Mouse (Mus musculus): ENCODE measurements at regions not wholly inside any gene's neighbourhood (a gene's known extent, or its start where the extent isn't known, plus 50 kb on each side); places are given as distances from the start of the nearest gene placed in this dataset.

DNA sequence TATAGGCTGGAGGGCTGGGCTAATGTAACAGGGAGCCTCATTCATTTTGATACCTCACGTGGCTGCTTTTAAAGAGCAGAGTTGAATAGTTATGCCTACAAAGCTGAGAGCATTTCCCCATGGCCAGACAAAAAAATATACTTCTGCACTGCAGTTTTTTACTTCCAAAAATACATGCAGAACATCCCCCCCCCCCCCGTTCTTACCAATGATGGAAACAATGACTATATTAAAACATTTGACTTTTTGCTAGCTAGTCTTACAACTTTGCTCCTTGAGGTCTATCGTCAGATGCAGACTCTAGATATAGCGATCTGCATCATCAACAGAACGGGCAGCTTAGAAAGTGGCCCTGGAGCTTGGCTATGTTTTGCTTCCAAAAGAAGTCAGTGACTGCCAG lies 692.4 kb downstream of the Stpg2 start:
- WGBS = 86% methylated on average over 5 of the region's 5 CpGs
- Histone ChIP-seq H3K27me3 (no peaks in the 10 kb centered on the region), H3K4me3 (no peak overlapping the region), H3K27ac (no peak overlapping the region), H3K36me3 (no peaks in the 10 kb centered on the region), H3K9me3 (no peaks in the 10 kb centered on the region), H3K9ac (no peak overlapping the region), H3K4me1 (replicated peaks) (peaks cover 5% of the 10 kb centered on the region; the same call in 1 of the 2 replicates), H3K4me2 (no peak overlapping the region)
- ATAC-seq (ENCODE audit: low FRiP score) = no peak

- 10% methylated on average over 5 of the region's 5 CpGs for WGBS
- Histone ChIP-seq H3K27ac (no peak overlapping the region), H3K4me3 (no peak overlapping the region), H3K9me3 (0 out of 2 replicates have a peak, but pooled peaks cover 4% of the 10 kb centered on the region), H3K4me2 (no peak overlapping the region), H3K4me1 (replicated peaks) (peaks cover 5% of the 10 kb centered on the region; the same call in 1 of the 2 replicates), H3K9ac (no peak overlapping the region), H3K27me3 (no peaks in the 10 kb centered on the region), H3K36me3 (no peaks in the 10 kb centered on the region)
- no peak for ATAC-seq (ENCODE audit: low FRiP score)
Observed at GRCm38 (mm10) chr3:139899213-139899612, 693.7 kb downstream of the Stpg2 start.

DNA sequence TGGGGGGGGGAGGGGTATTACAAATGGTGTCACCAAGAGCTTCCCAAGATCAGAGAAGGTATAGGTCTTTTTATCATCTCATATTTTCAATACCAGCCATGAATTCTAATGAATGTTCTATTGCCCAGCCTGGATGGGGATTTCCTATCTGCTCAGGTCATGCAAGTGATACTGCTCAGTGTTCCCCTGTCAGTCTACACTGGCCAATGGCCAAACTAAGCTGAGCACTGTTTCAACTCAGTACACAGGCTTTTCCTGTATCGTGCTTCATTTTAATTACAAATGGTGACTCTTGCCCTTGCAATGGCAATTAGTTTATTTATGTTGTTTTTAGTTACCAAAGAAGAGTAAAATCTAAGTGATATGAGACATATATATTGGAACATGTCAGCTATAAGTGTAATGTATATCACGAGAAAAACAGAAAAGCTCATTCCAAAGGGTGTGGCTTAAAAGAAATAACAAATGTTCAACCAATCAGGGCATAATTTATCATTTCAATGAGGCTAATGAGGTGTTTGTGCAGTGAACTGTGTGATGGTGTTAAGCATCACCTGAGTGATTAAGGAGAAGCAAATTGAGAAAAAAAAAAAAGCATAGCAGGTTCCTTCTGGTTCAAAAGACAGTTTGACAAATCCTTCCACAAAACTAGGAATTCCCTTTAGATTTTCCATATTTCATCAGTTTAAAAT lies 708.3 kb downstream of the Stpg2 start:
- ATAC-seq (ENCODE audit: low FRiP score) = no peak
- H3K27ac ChIP-seq = no peak overlapping the region
- no peak overlapping the region for H3K4me3 ChIP-seq
- no peaks in the 10 kb centered on the region for H3K27me3 ChIP-seq
- no peaks in the 10 kb centered on the region for H3K4me1 ChIP-seq (replicated peaks)
- H3K9ac ChIP-seq = no peak overlapping the region
- no peaks in the 10 kb centered on the region for H3K36me3 ChIP-seq
- WGBS = 49% methylated on average over 2 of the region's 2 CpGs
- H3K4me2 ChIP-seq = no peak overlapping the region
- no peaks in the 10 kb centered on the region for H3K9me3 ChIP-seq

DNA sequence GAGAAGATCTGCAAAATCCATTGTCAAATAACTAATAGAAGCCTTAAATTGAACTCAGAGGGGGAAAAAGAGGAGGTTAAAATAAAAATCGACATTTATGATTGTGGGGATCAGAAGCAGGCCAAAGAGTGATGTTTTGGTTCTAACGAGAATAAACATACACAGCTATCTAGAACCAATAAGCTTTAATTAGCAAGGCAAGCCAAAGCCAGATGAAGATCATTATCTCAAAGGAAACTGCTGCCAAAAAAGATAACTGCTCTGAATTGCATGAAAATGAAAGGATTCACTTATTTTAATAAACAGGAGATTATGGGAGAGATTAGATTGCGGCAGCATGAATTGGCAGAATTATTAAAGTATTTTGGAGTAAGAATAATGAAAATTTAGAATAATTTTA lies 716.8 kb downstream of the Stpg2 start:
- no peaks in the 10 kb centered on the region for H3K4me1 ChIP-seq (replicated peaks)
- 83% methylated on average over 3 of the region's 3 CpGs for WGBS
- no peaks in the 10 kb centered on the region for H3K9me3 ChIP-seq
- H3K9ac ChIP-seq = no peak overlapping the region
- no peaks in the 10 kb centered on the region for H3K27me3 ChIP-seq
- ATAC-seq (ENCODE audit: low FRiP score) = no peak
- H3K36me3 ChIP-seq = no peaks in the 10 kb centered on the region
- H3K27ac ChIP-seq = no peak overlapping the region
- no peak overlapping the region for H3K4me3 ChIP-seq
- no peak overlapping the region for H3K4me2 ChIP-seq

DNA sequence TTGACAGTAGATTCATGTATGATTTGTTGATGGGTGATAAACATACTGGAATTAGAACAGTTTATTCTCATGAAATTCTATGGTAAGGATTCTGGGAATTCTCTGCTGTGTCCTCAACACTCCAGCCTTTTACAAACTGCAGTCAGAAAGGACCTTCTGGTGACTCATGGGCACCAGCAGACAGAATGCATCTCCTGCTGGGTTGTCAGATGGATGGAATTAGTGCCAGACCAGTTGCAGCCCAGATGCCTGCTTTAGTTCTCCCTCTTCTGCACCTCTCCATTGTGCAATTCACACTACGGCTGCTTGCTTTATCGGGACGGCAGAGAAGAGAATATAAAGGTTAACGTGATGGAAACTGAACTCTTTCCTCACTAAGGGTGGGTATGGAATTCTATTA lies 727.5 kb downstream of the Stpg2 start:
- Histone ChIP-seq H3K36me3 (no peaks in the 10 kb centered on the region), H3K27me3 (no peaks in the 10 kb centered on the region), H3K4me3 (no peak overlapping the region), H3K27ac (no peak overlapping the region), H3K4me2 (no peak overlapping the region), H3K9ac (no peak overlapping the region), H3K4me1 (replicated peaks) (no peaks in the 10 kb centered on the region), H3K9me3 (no peaks in the 10 kb centered on the region)
- WGBS = 14% methylated on average over 4 of the region's 4 CpGs
- ATAC-seq (ENCODE audit: low FRiP score) = no peak

- Histone ChIP-seq H3K4me3 (no peak overlapping the region), H3K27me3 (no peaks in the 10 kb centered on the region), H3K9ac (no peak overlapping the region), H3K9me3 (no peaks in the 10 kb centered on the region), H3K4me1 (replicated peaks) (no peaks in the 10 kb centered on the region), H3K36me3 (no peaks in the 10 kb centered on the region), H3K4me2 (no peak overlapping the region), H3K27ac (no peak overlapping the region)
- ATAC-seq (ENCODE audit: low FRiP score) = no peak
- WGBS = 99% methylated on average over 2 of the region's 2 CpGs
Observed at GRCm38 (mm10) chr3:139946209-139946608, 740.7 kb downstream of the Stpg2 start.

DNA sequence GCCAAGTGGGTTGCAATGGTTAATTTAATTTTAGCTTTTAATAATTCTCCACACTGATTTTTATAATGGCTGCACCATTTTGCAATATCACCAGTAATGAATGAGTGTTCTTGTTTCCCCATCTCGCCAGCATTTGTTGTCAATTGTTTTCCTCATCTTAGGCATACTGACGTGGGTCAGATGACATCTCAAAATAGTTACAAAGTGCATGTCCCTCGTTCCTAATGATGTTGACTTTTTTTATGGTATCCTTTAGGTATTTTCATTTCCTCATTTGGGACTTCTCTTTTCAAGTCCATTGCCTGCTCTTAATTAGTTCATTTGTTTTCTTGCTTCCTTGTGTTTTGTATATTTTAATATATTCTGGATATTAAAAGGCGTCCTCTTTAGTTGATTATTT lies 741.8 kb downstream of the Stpg2 start:
- Histone ChIP-seq H3K9ac (no peak overlapping the region), H3K4me1 (replicated peaks) (no peaks in the 10 kb centered on the region), H3K27ac (no peak overlapping the region), H3K27me3 (no peaks in the 10 kb centered on the region), H3K4me2 (no peak overlapping the region), H3K4me3 (no peak overlapping the region), H3K9me3 (no peaks in the 10 kb centered on the region), H3K36me3 (no peaks in the 10 kb centered on the region)
- WGBS = 85% methylated on average over 4 of the region's 4 CpGs
- no peak for ATAC-seq (ENCODE audit: low FRiP score)

GRCm38 (mm10) chr3:139949096-139949495 lies 743.6 kb downstream of the Stpg2 start:
- Histone ChIP-seq H3K27ac (no peak overlapping the region), H3K9ac (no peak overlapping the region), H3K9me3 (no peaks in the 10 kb centered on the region), H3K36me3 (no peaks in the 10 kb centered on the region), H3K4me2 (no peak overlapping the region), H3K27me3 (no peaks in the 10 kb centered on the region), H3K4me1 (replicated peaks) (no peaks in the 10 kb centered on the region), H3K4me3 (no peak overlapping the region)
- ATAC-seq (ENCODE audit: low FRiP score) = no peak
- WGBS = 70% methylated on average over 4 of the region's 4 CpGs

DNA sequence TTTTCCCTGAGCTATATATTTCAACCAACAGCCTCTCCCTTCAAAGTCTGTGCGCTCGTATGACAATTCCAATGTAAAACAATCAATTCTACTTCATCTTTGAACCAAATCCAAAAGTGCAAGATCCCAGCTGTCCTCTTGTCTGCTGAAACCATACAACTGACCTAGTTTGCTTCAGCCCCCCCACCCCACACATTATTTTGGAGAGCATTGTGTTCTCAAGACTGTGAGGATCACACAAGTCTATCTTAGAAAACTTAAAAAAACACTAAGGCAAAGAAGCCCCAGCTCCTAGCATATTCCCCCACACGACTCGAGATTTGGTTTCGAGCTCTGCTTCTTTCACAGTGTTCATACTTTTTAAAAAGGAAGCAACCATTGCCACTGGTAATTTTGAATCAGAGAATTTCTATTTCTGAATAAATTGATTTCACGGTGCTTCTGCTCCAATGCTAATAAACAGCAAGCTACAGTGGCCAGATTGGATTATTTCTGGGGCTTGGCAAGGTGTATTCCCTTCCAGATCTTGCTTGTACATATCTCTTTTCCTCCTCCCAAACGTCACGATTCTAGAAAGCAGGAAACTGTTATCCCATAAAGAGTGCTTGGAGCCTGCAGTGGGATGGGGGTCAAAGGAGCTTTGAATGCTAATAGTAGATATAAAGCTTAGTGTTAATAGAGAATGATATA lies 744.7 kb downstream of the Stpg2 start:
- Histone ChIP-seq H3K4me2 (no peak overlapping the region), H3K27me3 (no peaks in the 10 kb centered on the region), H3K4me3 (no peak overlapping the region), H3K9ac (no peak overlapping the region), H3K27ac (no peak overlapping the region), H3K9me3 (no peaks in the 10 kb centered on the region), H3K4me1 (replicated peaks) (no peaks in the 10 kb centered on the region), H3K36me3 (no peaks in the 10 kb centered on the region)
- WGBS = 86% methylated on average over 8 of the region's 8 CpGs
- no peak for ATAC-seq (ENCODE audit: low FRiP score)

GRCm38 (mm10) chr3:139951516-139951915 lies 746.0 kb downstream of the Stpg2 start:
- Histone ChIP-seq H3K27ac (no peak overlapping the region), H3K4me1 (replicated peaks) (no peaks in the 10 kb centered on the region), H3K36me3 (no peaks in the 10 kb centered on the region), H3K4me3 (no peak overlapping the region), H3K9ac (no peak overlapping the region), H3K9me3 (no peaks in the 10 kb centered on the region), H3K4me2 (no peak overlapping the region), H3K27me3 (no peaks in the 10 kb centered on the region)
- ATAC-seq (ENCODE audit: low FRiP score) = no peak
- WGBS = 93% methylated on average over 8 of the region's 8 CpGs

GRCm38 (mm10) chr3:139978172-139978571 lies 772.7 kb downstream of the Stpg2 start:
- no peak overlapping the region for H3K4me3 ChIP-seq
- no peaks in the 10 kb centered on the region for H3K36me3 ChIP-seq
- no peaks in the 10 kb centered on the region for H3K27me3 ChIP-seq
- peaks cover 6% of the 10 kb centered on the region; the same call in 1 of the 2 replicates for H3K9me3 ChIP-seq
- 79% methylated on average over 1 of the region's 1 CpGs for WGBS
- H3K9ac ChIP-seq = no peak overlapping the region
- H3K4me2 ChIP-seq = no peak overlapping the region
- no peaks in the 10 kb centered on the region for H3K4me1 ChIP-seq (replicated peaks)
- ATAC-seq (ENCODE audit: low FRiP score) = no peak
- no peak overlapping the region for H3K27ac ChIP-seq

DNA sequence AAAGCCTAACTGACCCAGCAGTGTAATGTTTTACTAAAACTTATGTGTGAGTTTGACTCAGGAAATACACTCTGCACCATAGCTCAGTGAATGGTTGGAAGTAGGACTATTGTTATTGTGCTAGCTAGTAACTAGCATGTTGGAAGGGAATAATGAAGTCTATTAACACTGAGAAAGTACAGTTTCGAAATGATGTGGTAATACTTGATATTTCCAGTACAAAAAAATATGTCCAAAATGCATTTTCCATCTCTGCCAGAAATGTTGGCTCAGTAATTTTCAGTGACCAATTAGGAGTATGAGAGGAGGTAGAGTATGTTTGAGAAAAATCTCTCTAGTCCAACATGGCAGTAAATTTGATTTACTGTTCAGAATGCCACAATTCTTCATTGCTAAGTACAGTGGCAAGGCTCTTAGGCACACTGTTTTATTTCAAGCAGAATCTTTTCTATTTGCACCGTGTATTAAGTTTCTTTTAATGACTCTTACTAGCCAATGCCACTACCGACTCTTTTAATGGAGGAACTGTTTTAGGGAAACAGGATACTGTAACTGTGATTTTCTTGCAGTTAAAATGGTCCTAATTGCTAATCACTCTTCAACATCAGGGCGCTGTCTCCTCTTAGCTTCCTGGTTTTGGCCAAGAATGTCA lies 780.5 kb downstream of the Stpg2 start:
- no peaks in the 10 kb centered on the region for H3K36me3 ChIP-seq
- no peak for ATAC-seq (ENCODE audit: low FRiP score)
- 91% methylated on average over 4 of the region's 4 CpGs for WGBS
- H3K9me3 ChIP-seq = no peaks in the 10 kb centered on the region
- no peak overlapping the region for H3K4me3 ChIP-seq
- H3K4me1 ChIP-seq (replicated peaks) = no peaks in the 10 kb centered on the region
- H3K27ac ChIP-seq = no peak overlapping the region
- H3K4me2 ChIP-seq = no peak overlapping the region
- no peaks in the 10 kb centered on the region for H3K27me3 ChIP-seq
- H3K9ac ChIP-seq = no peak overlapping the region

DNA sequence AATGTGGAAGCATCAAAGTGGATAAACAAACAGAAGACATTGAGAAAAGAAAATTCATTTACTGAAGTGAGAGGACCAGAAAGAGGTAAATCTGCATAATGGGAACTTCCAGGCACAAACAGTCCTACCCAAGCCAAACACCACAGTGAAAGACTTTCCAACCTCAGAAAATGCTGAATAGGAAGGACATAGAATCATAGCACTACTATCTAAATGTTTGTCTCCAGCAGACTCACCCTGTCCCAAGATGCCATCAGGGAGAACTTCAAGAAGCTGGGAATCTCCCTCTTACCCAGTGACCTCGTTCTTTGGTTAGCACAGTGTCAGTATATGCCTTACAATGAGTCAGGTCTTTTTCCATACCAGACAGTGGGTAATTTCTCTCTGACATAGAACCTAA lies 783.4 kb downstream of the Stpg2 start:
- WGBS = 79% methylated on average over 1 of the region's 1 CpGs
- ATAC-seq (ENCODE audit: low FRiP score) = no peak
- no peak overlapping the region for H3K9ac ChIP-seq

More for the DNA sequence above, 783.4 kb downstream of the Stpg2 start:
- Histone ChIP-seq H3K4me2 (no peak overlapping the region), H3K27ac (no peak overlapping the region), H3K4me1 (replicated peaks) (no peaks in the 10 kb centered on the region), H3K9me3 (no peaks in the 10 kb centered on the region), H3K4me3 (no peak overlapping the region), H3K27me3 (no peaks in the 10 kb centered on the region), H3K36me3 (no peaks in the 10 kb centered on the region)

Measured in hindbrain, embryonic 13.5 days (tissue).